Mouse (Mus musculus) thymus, postnatal 4 days (tissue): ENCODE measurements at regions not wholly inside any gene's neighbourhood (a gene's known extent, or its start where the extent isn't known, plus 50 kb on each side); places are given as distances from the start of the nearest gene placed in this dataset.

Experiments used
- DNase-seq: peaks from one replicate; pipeline ENCODE4 v3.0.0; 2021

DNA sequence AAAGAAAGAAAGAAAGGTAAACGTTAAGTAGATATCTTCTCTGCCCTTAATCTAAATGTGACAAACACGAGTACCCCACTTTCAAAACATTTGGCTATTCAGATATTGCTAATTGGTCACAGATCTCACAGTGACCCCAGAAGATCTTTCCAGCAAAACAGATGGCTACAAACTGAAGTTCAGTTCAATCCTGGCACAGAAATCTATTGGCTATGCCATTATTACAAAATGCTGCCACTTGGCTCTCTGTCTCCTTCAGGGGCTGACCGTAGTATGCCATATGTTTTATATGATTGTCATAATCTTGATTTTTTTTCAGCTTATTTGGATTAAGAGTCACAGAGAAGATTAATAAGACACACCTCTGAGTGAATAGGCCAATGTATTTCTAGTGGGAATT is 873.2 kb downstream of the Slc22a22 start:
- DNase-seq, result no peak

GRCm38 (mm10) chr15:56592656-56593055 is 884.8 kb downstream of the Slc22a22 start:
- no peak for DNase-seq

GRCm38 (mm10) chr15:56580745-56581515 is 896.5 kb downstream of the Slc22a22 start:
- no peak for DNase-seq

DNA sequence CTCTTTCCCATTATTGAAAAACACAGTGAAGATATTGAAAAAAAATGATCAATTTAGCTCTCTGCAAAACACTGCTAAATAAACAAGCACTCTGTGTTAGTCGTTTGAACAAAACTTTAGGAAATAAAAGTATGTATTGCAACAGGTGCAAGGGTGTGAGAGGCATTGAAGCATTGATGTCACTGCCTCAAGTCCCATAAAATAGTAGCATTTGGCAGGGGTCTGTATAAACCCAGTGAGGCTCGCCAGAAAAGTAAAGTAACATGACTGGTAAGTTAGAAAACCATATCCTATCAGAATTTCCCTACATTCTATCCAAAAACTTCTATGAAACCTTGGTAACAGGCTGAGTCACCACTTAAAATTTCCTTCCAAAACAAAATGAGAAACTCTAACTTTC is 914.2 kb downstream of the Slc22a22 start:
- DNase-seq, result no peak

- no peak for DNase-seq
These were observed 914.6 kb downstream of the Slc22a22 start for GRCm38 (mm10) chr15:56562785-56563184.

DNA sequence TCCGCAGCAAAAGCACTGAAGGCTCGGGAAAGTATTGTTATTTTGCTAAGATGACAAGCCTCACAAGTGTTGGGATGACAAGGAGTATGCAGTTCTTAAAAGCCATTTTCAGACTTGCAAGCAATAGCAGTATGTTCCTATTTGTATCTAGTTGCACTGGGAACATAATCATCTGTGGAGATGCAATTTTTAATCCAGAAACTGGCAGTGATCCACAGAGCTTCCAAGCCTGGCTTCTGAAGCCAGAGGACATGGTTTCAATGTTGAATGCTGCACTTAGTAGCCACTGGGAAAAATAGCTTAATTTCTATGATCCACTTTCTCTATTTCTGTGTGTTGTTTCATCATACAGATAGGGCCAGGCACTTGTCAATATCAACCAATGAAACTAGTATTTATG is 915.3 kb downstream of the Slc22a22 start:
- DNase-seq, result no peak

DNA sequence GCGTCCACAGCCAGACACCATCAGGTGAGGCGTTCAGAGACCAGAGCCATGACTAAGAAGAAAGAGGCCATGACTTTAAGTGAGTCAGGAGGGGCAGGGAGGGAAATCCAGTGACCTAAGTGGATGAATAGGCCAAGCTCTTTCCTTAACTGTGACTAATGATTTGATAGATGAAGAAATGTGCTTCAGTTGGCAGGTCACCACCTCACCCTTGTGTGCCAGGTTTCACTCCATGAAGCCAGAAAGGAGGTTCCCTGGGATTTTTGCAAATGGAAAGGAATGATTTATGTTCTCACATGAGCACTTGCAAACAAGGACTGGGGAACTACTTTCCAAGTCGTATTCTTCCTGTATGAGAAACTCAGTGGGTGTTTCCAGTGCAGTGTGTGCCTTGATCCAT is 923.0 kb downstream of the Slc22a22 start:
- no peak for DNase-seq

GRCm38 (mm10) chr15:56553851-56554250 is 923.6 kb downstream of the Slc22a22 start:
- no peak for DNase-seq

DNA sequence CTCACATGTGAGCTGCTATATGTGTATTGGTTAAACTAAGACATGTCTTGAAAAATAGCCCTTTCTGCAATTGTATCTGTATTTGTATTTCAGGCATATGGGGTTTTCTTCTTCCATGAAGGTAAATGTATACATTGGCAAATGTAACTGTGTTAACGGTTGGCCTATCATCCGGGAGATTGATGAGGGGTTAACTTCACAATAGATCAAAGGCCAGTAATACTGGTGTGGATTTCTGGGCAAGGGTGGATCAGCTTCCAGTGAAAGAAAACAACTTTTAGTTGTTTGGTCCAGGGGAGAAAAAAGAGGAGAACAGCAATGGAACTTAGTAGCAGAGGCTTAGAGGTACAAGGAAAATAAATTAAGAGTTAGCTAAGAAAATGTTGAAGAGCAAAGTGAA is 945.9 kb downstream of the Slc22a22 start:
- no peak for DNase-seq

GRCm38 (mm10) chr15:56518379-56518778 is 959.0 kb downstream of the Slc22a22 start:
- DNase-seq, result no peak

DNA sequence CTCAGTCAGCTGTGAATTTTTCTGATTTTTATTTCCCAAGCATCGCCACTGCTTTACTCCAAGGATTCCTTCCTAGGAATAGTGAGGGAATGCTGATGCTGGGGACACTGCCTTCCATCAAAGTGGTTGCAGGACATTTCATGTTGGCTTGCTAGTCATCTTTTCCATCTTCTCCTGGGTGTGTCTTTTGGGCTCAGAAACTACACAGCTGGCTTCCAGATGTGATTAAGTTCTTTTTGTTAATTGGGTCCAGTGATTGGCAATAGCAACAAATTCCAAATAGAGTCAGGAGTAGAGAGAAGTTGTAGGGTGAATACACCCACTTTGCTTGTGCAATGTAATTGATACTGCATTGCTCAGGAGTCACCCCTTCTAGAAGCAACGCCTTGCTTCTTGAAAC is 961.3 kb downstream of the Slc22a22 start:
- DNase-seq, result no peak

- DNase-seq, result no peak
These were observed 978.7 kb downstream of the Slc22a22 start for GRCm38 (mm10) chr15:56498774-56499173.

GRCm38 (mm10) chr15:56497757-56498156 is 979.7 kb downstream of the Slc22a22 start:
- DNase-seq, result no peak

GRCm38 (mm10) chr15:56496355-56496754 is 981.1 kb downstream of the Slc22a22 start:
- no peak for DNase-seq

DNA sequence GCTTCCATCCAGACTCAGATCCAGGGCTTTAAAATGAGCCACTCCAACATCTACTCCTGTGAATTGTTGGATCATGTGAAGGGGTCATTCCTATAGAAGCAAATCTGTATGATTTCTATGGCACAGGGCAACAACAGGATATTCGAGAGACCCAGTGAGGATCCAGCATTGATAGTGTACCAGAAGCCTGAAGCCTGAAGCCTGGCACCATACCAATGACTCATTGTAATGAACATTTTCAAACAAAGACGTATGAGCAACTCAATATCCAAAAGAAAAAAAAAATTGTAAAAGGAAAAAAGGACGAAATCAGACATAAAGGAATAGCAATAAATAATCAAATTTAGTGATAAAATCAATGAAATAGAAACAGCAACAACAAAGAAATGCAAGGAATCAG is 991.5 kb downstream of the Slc22a22 start:
- no peak for DNase-seq

- DNase-seq, result no peak
These were observed 992.7 kb downstream of the Slc22a22 start for GRCm38 (mm10) chr15:56484693-56485092.

- no peak for DNase-seq
These were observed 997.7 kb downstream of the Slc22a22 start for GRCm38 (mm10) chr15:56479682-56480081.

GRCm38 (mm10) chr15:56479015-56479414 is 998.4 kb downstream of the Slc22a22 start:
- DNase-seq, result no peak

GRCm38 (mm10) chr15:56473679-56474078 is 1003.7 kb downstream of the Slc22a22 start:
- no peak for DNase-seq

DNA sequence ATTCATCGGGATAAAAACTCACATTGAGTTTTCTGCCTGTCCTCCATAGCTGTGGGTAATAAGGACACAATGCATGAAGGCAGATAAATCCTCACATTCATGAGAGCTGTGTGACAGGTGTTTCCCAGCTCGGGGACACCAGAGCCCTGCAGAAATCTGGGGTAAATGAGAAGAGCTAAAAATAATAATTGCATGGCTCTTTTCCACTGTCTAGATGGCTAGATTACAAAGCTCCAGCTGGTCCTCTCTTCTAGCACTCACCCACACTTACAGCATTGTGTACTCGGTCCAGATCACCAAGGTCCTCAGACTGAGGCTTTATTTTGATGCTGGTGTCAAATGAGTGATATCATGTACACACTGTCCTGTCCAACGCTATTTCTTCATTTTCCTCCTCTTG is 1025.5 kb downstream of the Slc22a22 start:
- no peak for DNase-seq

DNA sequence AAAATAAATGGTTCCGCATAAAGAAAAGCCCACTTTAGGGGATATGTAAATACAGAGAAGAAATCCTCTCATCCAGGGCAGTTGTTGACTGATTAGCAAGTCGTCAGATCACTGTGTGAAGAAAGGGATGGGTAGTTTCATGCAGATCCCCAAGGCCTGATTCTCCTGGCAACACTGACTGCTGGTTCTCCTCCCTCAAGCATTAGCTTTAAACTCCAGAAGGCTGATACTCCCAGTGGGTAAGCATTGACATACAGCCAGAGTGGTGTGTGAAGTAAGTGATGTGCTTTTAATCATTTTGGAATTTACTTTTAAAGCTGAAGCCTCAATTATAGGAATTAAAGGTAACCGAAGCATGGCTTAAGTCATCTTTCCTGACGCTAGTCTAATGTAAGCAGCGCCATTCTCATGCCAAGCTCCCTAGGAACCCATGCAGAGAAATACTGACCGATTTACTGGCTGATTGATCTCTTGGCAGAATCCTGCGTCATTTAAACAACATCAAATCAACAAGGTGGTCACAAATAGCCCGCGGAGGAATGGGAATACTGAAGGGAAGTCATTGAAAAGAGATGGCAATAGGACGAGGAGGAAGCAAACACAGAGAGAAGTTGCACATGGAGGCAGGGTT is 1029.3 kb downstream of the Slc22a22 start:
- DNase-seq, result no peak

DNA sequence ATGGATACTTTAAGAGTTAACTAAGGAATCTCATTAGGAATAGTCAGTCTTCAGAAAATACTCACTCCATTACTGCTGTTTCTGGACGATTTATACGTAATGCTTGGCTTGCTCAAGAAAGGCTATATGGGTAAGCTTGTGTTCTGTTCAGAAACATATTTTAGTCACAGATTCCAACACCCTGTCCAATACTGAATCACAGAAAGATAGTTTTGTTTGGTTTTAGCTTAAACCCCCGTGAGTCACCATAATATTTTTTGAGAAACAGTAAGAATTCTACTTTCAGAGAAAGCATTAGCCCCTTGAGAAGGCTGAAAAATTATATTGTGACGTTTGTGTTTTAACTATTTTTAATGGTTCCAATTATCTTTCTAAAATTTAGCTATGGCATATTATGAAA is 1037.3 kb downstream of the Slc22a22 start:
- DNase-seq, result no peak

- DNase-seq, result no peak
These were observed 1039.1 kb downstream of the Slc22a22 start for GRCm38 (mm10) chr15:56438370-56438769.

GRCm38 (mm10) chr15:56436131-56436530 is 1041.3 kb downstream of the Slc22a22 start:
- no peak for DNase-seq

DNA sequence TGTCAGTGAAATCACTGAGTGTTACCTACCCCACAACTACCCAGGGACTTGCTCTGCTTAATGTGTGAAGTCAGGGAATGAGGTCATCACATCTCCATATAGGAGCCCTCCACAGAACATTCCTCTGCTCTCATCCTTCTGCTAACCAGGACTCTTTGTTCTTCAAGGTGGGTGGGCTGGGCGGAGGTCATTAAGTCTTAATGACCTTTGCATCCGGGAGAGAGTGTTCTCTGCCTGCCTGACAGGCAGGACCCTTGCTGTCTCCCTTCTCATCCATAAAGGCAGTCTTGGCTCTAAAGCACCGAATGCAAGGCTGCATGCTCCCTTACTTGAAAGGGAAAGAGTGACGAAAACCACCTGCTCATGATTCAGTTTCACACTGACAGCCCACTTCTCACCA is 1051.4 kb downstream of the Slc22a22 start:
- DNase-seq, result no peak
